Mouse (Mus musculus) liver, embryonic 11.5 days (tissue): ENCODE results near the gene Glis2. TPM values are rescaled to one million over a fixed set of nuclear protein-coding genes. Genes with fewer than 3 reads are reported as not detected.

Experiments
- ATAC-seq: fragments of 200-750 bp; cut with Nextera tagmentation; replicated peaks from 2 replicates; pipeline ENCODE4 v1.8.0; 2017; ENCODE audit warnings: moderate number of reproducible peaks, mild to moderate bottlenecking, moderate TSS enrichment, moderate library complexity; ENCODE audit not compliant: low FRiP score
- DNase-seq: peaks from one replicate; pipeline ENCODE4 v3.0.0-alpha.2; 2017; ENCODE audit warnings: low spot score
- H3K27ac ChIP-seq: fragments of 300-500 bp; sonication (generic); 2 replicates; pipeline ENCODE4 v1.5.1; 2014; ENCODE audit warnings: mild to moderate bottlenecking, low read depth, low read length, control low read depth
- H3K27me3 ChIP-seq: fragments of 300-500 bp; sonication (generic); replicated peaks from 2 replicates; pipeline ENCODE4 v1.6.1; 2014; ENCODE audit warnings: low read length, mixed read lengths; ENCODE audit not compliant: control insufficient read depth, insufficient read depth
- H3K36me3 ChIP-seq: fragments of 300-500 bp; sonication (generic); 2 replicates; pipeline ENCODE4 v1.6.1; 2014; ENCODE audit warnings: mild to moderate bottlenecking, low read length, moderate library complexity, mixed read lengths; ENCODE audit not compliant: control insufficient read depth, insufficient read depth
- H3K4me1 ChIP-seq: fragments of 300-500 bp; sonication (generic); replicated peaks from 2 replicates; pipeline ENCODE4 v1.6.1; 2014; ENCODE audit warnings: low read length, mixed read lengths; ENCODE audit not compliant: control insufficient read depth, insufficient read depth
- H3K4me2 ChIP-seq: fragments of 300-500 bp; sonication (generic); 2 replicates; pipeline ENCODE4 v1.6.1; 2014; ENCODE audit warnings: mild to moderate bottlenecking, control low read depth, moderate library complexity
- H3K4me3 ChIP-seq: fragments of 300-500 bp; sonication (generic); 2 replicates; pipeline ENCODE4 v1.5.1; 2014; ENCODE audit warnings: low read depth, low read length, control low read depth
- H3K9ac ChIP-seq: fragments of 300-500 bp; sonication (generic); 2 replicates; pipeline ENCODE4 v1.6.1; 2014; ENCODE audit warnings: low read depth, low read length, control low read depth
- H3K9me3 ChIP-seq: fragments of 300-500 bp; sonication (generic); 2 replicates; pipeline ENCODE4 v1.6.1; 2016; ENCODE audit warnings: low read length, inconsistent platforms, mixed read lengths; ENCODE audit not compliant: control insufficient read depth
- WGBS: fragments of 180-500 bp; shearing (Covaris S2); extraction: QIAGEN DNeasy Blood & Tissue Kit; methylation state at CpG from one replicate; pipeline ENCODE4 v1.1.7; 2014; 5-methylcytosine and 5-hydroxymethylcytosine counted together
- polyA plus RNA-seq: library from polyadenylated mRNA; unstranded; fragments of >200 nt; fragmentation: Nextera tagmentation; extraction: Ambion mirVana; gene quantifications from 2 replicates; pipeline ENCODE4 v1.2.1, GENCODE M21; 2014

Glis2 gene
- polyA plus RNA-seq, 1 experiment from 2014 or later: 10.8 TPM

GRCm38 (mm10) chr16:4596836-4597235, 2.3 kb downstream of the Glis2 start:
- H3K4me2 ChIP-seq: peak overlapping the region; percentile 82
- H3K27ac ChIP-seq: no peak overlapping the region; the same call in 1 of the 2 replicates
- ATAC-seq (no peak), DNase-seq (no peak)
- H3K27me3 ChIP-seq: peaks cover 33% of the 10 kb centered on the region
- H3K4me3 ChIP-seq: peak overlapping the region; percentile 75
- peaks cover 57% of the 10 kb centered on the region for H3K4me1 ChIP-seq
- WGBS: 65% methylated on average over 2 of the region's 2 CpGs
- no peak overlapping the region for H3K9ac ChIP-seq
- H3K9me3 ChIP-seq: no peaks in the 10 kb centered on the region
- H3K36me3 ChIP-seq: no peaks in the 10 kb centered on the region

- Histone ChIP-seq H3K27me3 (peaks cover 33% of the 10 kb centered on the region), H3K9me3 (no peaks in the 10 kb centered on the region), H3K36me3 (no peaks in the 10 kb centered on the region), H3K9ac (no peak overlapping the region), H3K27ac (no peak overlapping the region), H3K4me1 (peaks cover 61% of the 10 kb centered on the region), H3K4me2 (peak overlapping the region; percentile 25; the same call in 1 of the 2 replicates), H3K4me3 (no peak overlapping the region)
- DNase-seq (no peak), ATAC-seq (no peak)
- 71% methylated on average over 7 of the region's 7 CpGs for WGBS
Measured at GRCm38 (mm10) chr16:4597296-4597695, 2.8 kb downstream of the Glis2 start.

- Histone ChIP-seq H3K4me2 (no peak overlapping the region), H3K4me1 (peaks cover 65% of the 10 kb centered on the region), H3K27me3 (peaks cover 31% of the 10 kb centered on the region), H3K36me3 (no peaks in the 10 kb centered on the region), H3K9ac (no peak overlapping the region), H3K4me3 (no peak overlapping the region), H3K9me3 (no peaks in the 10 kb centered on the region), H3K27ac (no peak overlapping the region)
- ATAC-seq (no peak), DNase-seq (no peak)
- 76% methylated on average over 5 of the region's 5 CpGs for WGBS
Measured at GRCm38 (mm10) chr16:4598041-4598440, 3.5 kb downstream of the Glis2 start.

GRCm38 (mm10) chr16:4598891-4599543, 4.5 kb downstream of the Glis2 start:
- no peak for ATAC-seq
- no peaks in the 10 kb centered on the region for H3K36me3 ChIP-seq
- DNase-seq: no peak
- H3K9ac ChIP-seq: no peak overlapping the region
- H3K4me3 ChIP-seq: no peak overlapping the region
- H3K27ac ChIP-seq: no peak overlapping the region
- no peak overlapping the region for H3K4me2 ChIP-seq
- H3K9me3 ChIP-seq: no peaks in the 10 kb centered on the region
- H3K27me3 ChIP-seq: peaks cover 21% of the 10 kb centered on the region
- 40% methylated on average over 6 of the region's 6 CpGs for WGBS
- peaks cover 69% of the 10 kb centered on the region for H3K4me1 ChIP-seq

GRCm38 (mm10) chr16:4599616-4600015, 5.1 kb downstream of the Glis2 start:
- Histone ChIP-seq H3K27ac (no peak overlapping the region), H3K36me3 (no peaks in the 10 kb centered on the region), H3K4me1 (peaks cover 73% of the 10 kb centered on the region), H3K9ac (no peak overlapping the region), H3K9me3 (no peaks in the 10 kb centered on the region), H3K4me2 (no peak overlapping the region), H3K4me3 (no peak overlapping the region), H3K27me3 (peaks cover 16% of the 10 kb centered on the region)
- DNase-seq: no peak
- ATAC-seq: no peak
- WGBS: 68% methylated on average over 3 of the region's 3 CpGs

- Histone ChIP-seq H3K36me3 (no peaks in the 10 kb centered on the region), H3K4me2 (no peak overlapping the region), H3K4me3 (no peak overlapping the region), H3K27me3 (peaks cover 5% of the 10 kb centered on the region), H3K27ac (no peak overlapping the region), H3K9ac (no peak overlapping the region), H3K4me1 (peaks cover 80% of the 10 kb centered on the region), H3K9me3 (no peaks in the 10 kb centered on the region)
- ATAC-seq (no peak), DNase-seq (no peak)
- 68% methylated on average over 9 of the region's 9 CpGs for WGBS
Measured at GRCm38 (mm10) chr16:4600701-4601310, 6.3 kb downstream of the Glis2 start.

- Histone ChIP-seq H3K4me2 (no peak overlapping the region), H3K27me3 (no peaks in the 10 kb centered on the region), H3K9ac (0 out of 2 replicates have a peak overlapping the region, but pooled peaks have one; percentile 1), H3K9me3 (no peaks in the 10 kb centered on the region), H3K27ac (peak overlapping the region; percentile 44; the same call in 1 of the 2 replicates), H3K36me3 (no peaks in the 10 kb centered on the region), H3K4me1 (peaks cover 83% of the 10 kb centered on the region), H3K4me3 (no peak overlapping the region)
- ATAC-seq: 0 out of 2 replicates have a peak, but pooled peaks have one; percentile 42
- WGBS: 44% methylated on average over 3 of the region's 3 CpGs
- DNase-seq: no peak
Measured at GRCm38 (mm10) chr16:4602189-4602588, 7.7 kb downstream of the Glis2 start.

GRCm38 (mm10) chr16:4602766-4603452, 8.4 kb downstream of the Glis2 start:
- Histone ChIP-seq H3K9me3 (no peaks in the 10 kb centered on the region), H3K4me1 (peaks cover 81% of the 10 kb centered on the region), H3K4me3 (no peak overlapping the region), H3K4me2 (0 out of 2 replicates have a peak overlapping the region, but pooled peaks have one; percentile 5), H3K9ac (0 out of 2 replicates have a peak overlapping the region, but pooled peaks have one; percentile 4), H3K36me3 (no peaks in the 10 kb centered on the region), H3K27ac (peak overlapping the region; percentile 44), H3K27me3 (no peaks in the 10 kb centered on the region)
- DNase-seq (no peak), ATAC-seq (no peak)
- 58% methylated on average over 7 of the region's 7 CpGs for WGBS
